Mouse (Mus musculus) midbrain, embryonic 15.5 days (tissue): Measurements from ENCODE around the gene Rnf215. TPM values are rescaled to one million over a fixed set of nuclear protein-coding genes. Genes with fewer than 3 reads are reported as not detected.

Experiments
- ATAC-seq: fragments of 200-750 bp; cut with Nextera tagmentation; replicated peaks from 2 replicates; pipeline ENCODE4 v1.8.0; 2017; ENCODE audit warnings: moderate TSS enrichment
- H3K27ac ChIP-seq: fragments of 300-500 bp; sonication (generic); 2 replicates; pipeline ENCODE4 v1.5.1; 2015; ENCODE audit warnings: mild to moderate bottlenecking, inconsistent platforms
- H3K27me3 ChIP-seq: fragments of 300-500 bp; sonication (generic); replicated peaks from 2 replicates; pipeline ENCODE4 v1.6.1; 2015; ENCODE audit warnings: inconsistent platforms
- H3K36me3 ChIP-seq: fragments of 300-500 bp; sonication (generic); replicated peaks from 2 replicates; pipeline ENCODE4 v1.6.1; 2015; ENCODE audit warnings: inconsistent platforms
- H3K4me1 ChIP-seq: fragments of 300-500 bp; sonication (generic); 2 replicates; pipeline ENCODE4 v1.6.1; 2015; ENCODE audit warnings: inconsistent platforms
- H3K4me2 ChIP-seq: fragments of 300-500 bp; sonication (generic); 2 replicates; pipeline ENCODE4 v1.6.1; 2015; ENCODE audit warnings: inconsistent platforms, mild to moderate bottlenecking, moderate library complexity
- H3K4me3 ChIP-seq: fragments of 300-500 bp; sonication (generic); 2 replicates; pipeline ENCODE4 v1.5.1; 2015; ENCODE audit warnings: mild to moderate bottlenecking, inconsistent platforms
- H3K9ac ChIP-seq: fragments of 300-500 bp; sonication (generic); 2 replicates; pipeline ENCODE4 v1.6.1; 2015; ENCODE audit warnings: mild to moderate bottlenecking, inconsistent platforms
- H3K9me3 ChIP-seq: fragments of 300-500 bp; sonication (generic); 2 replicates; pipeline ENCODE4 v1.6.1; 2016; ENCODE audit warnings: inconsistent platforms
- WGBS: fragments of 180-500 bp; shearing (Covaris S2); methylation state at CpG from one replicate; pipeline ENCODE4 v1.1.7; 2015; ENCODE audit warnings: mixed read lengths; 5-methylcytosine and 5-hydroxymethylcytosine counted together
- polyA plus RNA-seq: library from polyadenylated mRNA; unstranded; fragments of >200 nt; fragmentation: Nextera tagmentation; extraction: Ambion mirVana; gene quantifications from 2 replicates; pipeline ENCODE4 v1.2.1, GENCODE M21; 2015

Gene Rnf215
- polyA plus RNA-seq, 1 experiment from 2014 or later: 55.4 TPM

- ATAC-seq: no peak
- WGBS: 91% methylated on average over 5 of the region's 5 CpGs
- H3K36me3 ChIP-seq: no peaks in the 10 kb centered on the region
- no peak overlapping the region for H3K9ac ChIP-seq
- H3K9me3 ChIP-seq: no peaks in the 10 kb centered on the region
- no peak overlapping the region for H3K4me3 ChIP-seq
- H3K4me1 ChIP-seq: peaks cover 9% of the 10 kb centered on the region
- no peaks in the 10 kb centered on the region for H3K27me3 ChIP-seq
- no peak overlapping the region for H3K27ac ChIP-seq
- H3K4me2 ChIP-seq: no peak overlapping the region
These were observed 20.6 kb downstream of the Rnf215 start for GRCm38 (mm10) chr11:4155641-4156040.

GRCm38 (mm10) chr11:4158676-4159075, 23.7 kb downstream of the Rnf215 start:
- Histone ChIP-seq H3K4me2 (no peak overlapping the region), H3K36me3 (peaks cover 9% of the 10 kb centered on the region; the same call in 1 of the 2 replicates), H3K27ac (no peak overlapping the region), H3K4me3 (no peak overlapping the region), H3K27me3 (no peaks in the 10 kb centered on the region), H3K9me3 (no peaks in the 10 kb centered on the region), H3K9ac (no peak overlapping the region), H3K4me1 (peaks cover 37% of the 10 kb centered on the region)
- 91% methylated on average over 3 of the region's 3 CpGs for WGBS
- ATAC-seq: no peak

DNA sequence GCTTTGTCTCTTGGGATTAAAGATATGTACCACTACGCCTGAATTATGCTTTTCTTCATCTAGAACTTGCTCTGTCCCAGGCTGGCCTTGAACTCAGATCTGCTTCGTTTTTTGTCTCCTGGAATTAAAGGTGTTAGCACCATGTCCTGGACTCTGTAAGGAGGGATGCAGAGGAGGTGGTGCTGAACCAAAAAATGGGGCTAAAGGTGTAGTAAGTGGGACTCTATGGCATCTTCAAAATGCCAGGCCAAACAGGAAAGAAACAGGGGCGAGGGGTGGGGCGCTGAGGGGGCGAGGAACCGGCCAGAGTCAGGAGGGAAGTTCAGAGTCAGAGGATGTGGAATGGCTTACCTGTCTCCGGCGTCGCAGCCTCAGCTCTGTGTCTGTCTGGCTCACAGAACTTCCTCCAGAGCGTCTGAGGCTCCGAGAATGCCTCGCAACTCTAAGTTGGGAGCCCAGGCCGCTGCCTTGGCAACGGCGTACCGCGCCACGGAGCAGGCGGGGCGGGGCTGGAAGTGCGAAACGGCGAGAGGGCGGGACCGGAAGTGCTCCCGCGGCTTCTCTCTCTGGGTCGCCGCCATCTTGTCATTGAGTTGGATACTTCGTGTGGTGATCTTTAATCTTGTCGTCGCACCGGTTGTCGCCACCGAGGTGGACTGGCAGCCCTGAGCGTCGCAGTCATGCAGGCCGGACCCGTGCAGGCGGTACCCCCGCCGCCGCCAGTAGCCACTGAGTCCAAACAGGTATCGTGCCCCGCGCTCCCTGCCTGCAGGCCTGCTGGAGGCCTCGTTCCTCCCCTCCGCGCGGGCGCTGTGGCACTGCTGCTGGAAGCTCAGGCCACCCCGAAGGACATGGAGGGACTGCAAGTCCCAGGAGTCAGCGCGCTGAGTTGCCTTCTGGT, 25.1 kb downstream of the Rnf215 start, which contains the start of the genes Ccdc157 and Sf3a1:
TSS of gene Ccdc157 (minus strand) at position 486 of the 901 bp plus-strand sequence.
TSS of gene Sf3a1 (plus strand) at position 543 of the 901 bp plus-strand sequence.
- Histone ChIP-seq H3K4me2 (peak within 1 kb of the TSS; percentile 81), H3K4me3 (peak within 1 kb of the TSS; percentile 88), H3K9me3 (no peaks in the 10 kb centered on the region), H3K4me1 (peaks cover 49% of the 10 kb centered on the region), H3K27me3 (no peaks in the 10 kb centered on the region), H3K9ac (peak within 1 kb of the TSS; percentile 89), H3K36me3 (peaks cover 13% of the 10 kb centered on the region), H3K27ac (peak within 1 kb of the TSS; percentile 94)
- under 1% methylated on average over 54 of the region's 54 CpGs for WGBS
- ATAC-seq: peak; percentile 97

GRCm38 (mm10) chr11:4160758-4161480, 25.9 kb downstream of the Rnf215 start:
- peak overlapping the region; percentile 89 for H3K9ac ChIP-seq
- ATAC-seq: 0 out of 2 replicates have a peak, but pooled peaks have one; percentile 9
- 8% methylated on average over 15 of the region's 15 CpGs for WGBS
- H3K36me3 ChIP-seq: peaks cover 16% of the 10 kb centered on the region
- H3K4me1 ChIP-seq: peaks cover 49% of the 10 kb centered on the region
- no peaks in the 10 kb centered on the region for H3K9me3 ChIP-seq
- H3K27ac ChIP-seq: peak overlapping the region; percentile 94
- H3K27me3 ChIP-seq: no peaks in the 10 kb centered on the region
- peak overlapping the region; percentile 81 for H3K4me2 ChIP-seq
- peak overlapping the region; percentile 88 for H3K4me3 ChIP-seq

DNA sequence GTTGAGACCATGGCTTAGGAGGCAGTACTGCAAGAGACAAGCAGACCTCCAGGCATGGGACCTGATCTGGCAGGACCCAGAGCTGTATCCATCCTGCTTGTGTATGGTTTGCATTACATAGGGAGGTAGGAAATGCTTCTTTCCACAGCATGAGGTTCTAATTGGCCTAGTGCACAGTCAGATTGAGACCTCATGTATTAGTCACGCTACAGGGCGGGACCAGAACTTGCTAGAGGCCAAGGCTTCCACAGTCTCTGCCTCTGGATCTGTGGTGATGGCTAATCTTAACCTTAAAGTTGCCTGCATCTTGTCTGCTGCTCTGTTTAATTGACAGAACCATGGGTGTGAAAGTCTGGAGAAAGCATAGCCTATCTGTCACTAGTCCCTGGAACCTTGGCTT, 29.7 kb downstream of the Rnf215 start:
- no peak overlapping the region for H3K4me2 ChIP-seq
- H3K9ac ChIP-seq: no peak overlapping the region
- H3K4me1 ChIP-seq: peaks cover 43% of the 10 kb centered on the region
- 94% methylated on average over 2 of the region's 2 CpGs for WGBS
- ATAC-seq: no peak
- peaks cover 48% of the 10 kb centered on the region for H3K36me3 ChIP-seq
- H3K27me3 ChIP-seq: no peaks in the 10 kb centered on the region
- H3K9me3 ChIP-seq: no peaks in the 10 kb centered on the region
- H3K4me3 ChIP-seq: no peak overlapping the region
- no peak overlapping the region for H3K27ac ChIP-seq

- WGBS: 92% methylated on average over 7 of the region's 7 CpGs
- H3K27me3 ChIP-seq: no peaks in the 10 kb centered on the region
- peaks cover 66% of the 10 kb centered on the region for H3K36me3 ChIP-seq
- H3K4me1 ChIP-seq: peaks cover 31% of the 10 kb centered on the region
- H3K9me3 ChIP-seq: no peaks in the 10 kb centered on the region
- no peak for ATAC-seq
- no peak overlapping the region for H3K4me3 ChIP-seq
- no peak overlapping the region for H3K27ac ChIP-seq
- H3K4me2 ChIP-seq: no peak overlapping the region
- no peak overlapping the region for H3K9ac ChIP-seq
These were observed 31.6 kb downstream of the Rnf215 start for GRCm38 (mm10) chr11:4166467-4167090.

- ATAC-seq: 0 out of 2 replicates have a peak, but pooled peaks have one; percentile 37
- no peak overlapping the region for H3K27ac ChIP-seq
- no peaks in the 10 kb centered on the region for H3K9me3 ChIP-seq
- WGBS: 78% methylated on average over 5 of the region's 5 CpGs
- no peak overlapping the region for H3K4me3 ChIP-seq
- H3K27me3 ChIP-seq: no peaks in the 10 kb centered on the region
- H3K4me2 ChIP-seq: no peak overlapping the region
- peaks cover 96% of the 10 kb centered on the region for H3K36me3 ChIP-seq
- H3K9ac ChIP-seq: no peak overlapping the region
- H3K4me1 ChIP-seq: no peaks in the 10 kb centered on the region
These were observed 39.6 kb downstream of the Rnf215 start for GRCm38 (mm10) chr11:4174586-4174985.

DNA sequence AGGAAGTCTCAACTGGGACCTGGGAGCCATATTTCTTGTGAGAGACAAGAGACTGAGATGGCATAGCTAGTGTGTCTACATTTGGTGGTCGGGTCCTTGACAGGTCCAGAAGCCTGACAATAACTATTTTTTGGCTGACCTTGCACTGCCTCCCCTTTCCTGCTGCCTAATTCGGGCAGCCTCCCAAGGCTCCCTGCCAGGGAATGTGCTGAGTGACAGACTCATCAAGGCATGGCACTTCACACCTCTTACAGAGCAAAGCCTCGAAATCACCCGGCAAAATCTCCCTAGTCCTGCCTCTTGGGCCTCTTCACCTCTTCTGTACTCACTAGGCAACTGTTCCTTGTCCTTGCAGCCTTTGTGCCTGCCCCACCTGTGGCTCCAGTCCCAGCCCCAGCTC, 42.7 kb downstream of the Rnf215 start:
- no peak overlapping the region for H3K4me2 ChIP-seq
- no peak overlapping the region for H3K27ac ChIP-seq
- H3K9ac ChIP-seq: no peak overlapping the region
- 92% methylated on average over 4 of the region's 4 CpGs for WGBS
- H3K27me3 ChIP-seq: no peaks in the 10 kb centered on the region
- no peak overlapping the region for H3K4me3 ChIP-seq
- ATAC-seq: no peak
- no peaks in the 10 kb centered on the region for H3K4me1 ChIP-seq
- H3K36me3 ChIP-seq: peaks cover 93% of the 10 kb centered on the region
- H3K9me3 ChIP-seq: no peaks in the 10 kb centered on the region

- peaks cover under 1% of the 10 kb centered on the region; the same call in 1 of the 2 replicates for H3K4me1 ChIP-seq
- peaks cover 56% of the 10 kb centered on the region for H3K36me3 ChIP-seq
- no peak overlapping the region for H3K27ac ChIP-seq
- H3K9ac ChIP-seq: no peak overlapping the region
- no peaks in the 10 kb centered on the region for H3K9me3 ChIP-seq
- H3K27me3 ChIP-seq: no peaks in the 10 kb centered on the region
- whole genome bisulfite sequencing: 9% methylated on average over 1 of the region's 1 CpGs
- H3K4me3 ChIP-seq: no peak overlapping the region
- no peak for ATAC-seq
- H3K4me2 ChIP-seq: no peak overlapping the region
These were observed 47.1 kb downstream of the Rnf215 start for GRCm38 (mm10) chr11:4182061-4182460.

GRCm38 (mm10) chr11:4183511-4183910, 48.5 kb downstream of the Rnf215 start:
- Histone ChIP-seq H3K4me3 (no peak overlapping the region), H3K4me1 (peaks cover 15% of the 10 kb centered on the region), H3K4me2 (no peak overlapping the region), H3K36me3 (peaks cover 42% of the 10 kb centered on the region), H3K9me3 (no peaks in the 10 kb centered on the region), H3K9ac (no peak overlapping the region), H3K27ac (no peak overlapping the region), H3K27me3 (no peaks in the 10 kb centered on the region)
- no peak for ATAC-seq

DNA sequence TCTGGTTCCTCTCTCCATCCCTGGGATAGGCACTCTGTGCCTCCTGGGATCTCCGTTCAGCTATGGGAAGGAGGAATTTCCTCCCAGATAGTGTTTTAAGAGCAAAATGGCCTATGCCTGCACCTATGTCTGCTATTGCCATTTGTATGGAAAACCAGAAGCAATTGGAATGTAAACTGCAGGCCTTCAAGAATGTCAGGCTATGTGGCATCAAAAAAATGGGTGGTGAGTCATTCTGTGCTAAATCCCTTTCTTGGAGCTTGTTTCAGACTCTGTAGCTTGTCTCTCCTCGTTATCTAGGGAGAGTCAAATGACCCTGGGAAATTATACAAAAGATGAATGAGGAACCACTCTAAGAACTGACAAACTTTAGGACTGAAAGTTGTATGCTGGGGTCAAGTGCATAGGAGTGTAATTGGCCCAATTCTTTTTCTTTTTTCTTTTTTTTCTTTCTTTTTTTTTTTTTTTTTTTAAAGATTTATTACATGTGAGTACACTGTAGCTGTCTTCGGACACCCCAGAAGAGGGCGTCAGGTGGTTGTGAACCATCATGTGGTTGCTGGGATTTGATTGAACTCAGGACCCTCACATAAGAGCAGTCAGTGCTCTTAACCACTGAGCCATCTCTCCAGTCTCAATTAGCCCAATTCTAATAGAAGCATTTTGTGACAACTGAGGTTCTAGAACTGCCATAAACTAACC, 49.4 kb downstream of the Rnf215 start:
- Histone ChIP-seq H3K9me3 (no peaks in the 10 kb centered on the region), H3K36me3 (peaks cover 33% of the 10 kb centered on the region), H3K27me3 (no peaks in the 10 kb centered on the region), H3K4me2 (no peak overlapping the region), H3K9ac (no peak overlapping the region), H3K27ac (no peak overlapping the region; the same call in 1 of the 2 replicates), H3K4me3 (no peak overlapping the region), H3K4me1 (peaks cover 16% of the 10 kb centered on the region)
- ATAC-seq: no peak
- WGBS: 79% methylated on average over 4 of the region's 4 CpGs
